Mouse (Mus musculus) MEL (cell line): Measurements from ENCODE around the gene Ikzf1.

Source experiments
- CTCF ChIP-seq, 3 experiments: IDR thresholded peaks in 2 of 3; conservative IDR thresholded peaks in 1 of 3; 2 replicates each; pipeline ENCODE4 v1.5.1; 2011 to 2012; ENCODE audit warnings: low read length in 3 of 3, low read depth in 2 of 3, mild to moderate bottlenecking in 2 of 3, improper control_type of control experiment in 1 of 3, inconsistent platforms in 1 of 3, mixed read lengths in 1 of 3, moderate library complexity in 1 of 3; ENCODE audit not compliant: control insufficient read depth in 1 of 3, insufficient read depth in 1 of 3, poor library complexity in 1 of 3, severe bottlenecking in 1 of 3
- EP300 ChIP-seq, 2 experiments: IDR thresholded peaks; 2 replicates each; pipeline ENCODE4 v1.6.1; 2011; ENCODE audit warnings: improper control_type of control experiment in 2 of 2, low read length in 2 of 2, low read depth in 1 of 2, mild to moderate bottlenecking in 1 of 2
- GATA1 ChIP-seq: IDR thresholded peaks from 2 replicates; pipeline ENCODE4 v1.6.1; 2011; ENCODE audit warnings: low read depth, low read length, improper control_type of control experiment
- HCFC1 ChIP-seq: IDR thresholded peaks from 2 replicates; pipeline ENCODE4 v1.6.1; 2012; ENCODE audit warnings: low read depth, mild to moderate bottlenecking, inconsistent platforms, low read length, improper control_type of control experiment, moderate library complexity
- JUND ChIP-seq: IDR thresholded peaks from 2 replicates; pipeline ENCODE4 v1.6.1; 2011; ENCODE audit warnings: low read depth, mild to moderate bottlenecking, improper control_type of control experiment, low read length
- MAZ ChIP-seq: IDR thresholded peaks from 2 replicates; pipeline ENCODE4 v1.6.1; 2012; ENCODE audit warnings: low read depth, mild to moderate bottlenecking, inconsistent platforms, low read length, improper control_type of control experiment
- MXI1 ChIP-seq: IDR thresholded peaks from 2 replicates; pipeline ENCODE4 v1.6.1; 2011; ENCODE audit warnings: mild to moderate bottlenecking, low read depth, low read length, improper control_type of control experiment
- MYC ChIP-seq: IDR thresholded peaks from 2 replicates; pipeline ENCODE4 v1.6.1; 2011; ENCODE audit warnings: low read depth, mild to moderate bottlenecking, low read length, improper control_type of control experiment, moderate library complexity
- POLR2A ChIP-seq, 2 experiments: IDR thresholded peaks; 2 replicates each; pipeline ENCODE4 v1.6.1; 2011 to 2012; ENCODE audit warnings: low read length in 2 of 2, mild to moderate bottlenecking in 2 of 2, control low read depth in 1 of 2, improper control_type of control experiment in 1 of 2, low read depth in 1 of 2, moderate library complexity in 1 of 2; ENCODE audit not compliant: control insufficient read depth in 1 of 2, insufficient read depth in 1 of 2, poor library complexity in 1 of 2
- POLR2AphosphoS2 ChIP-seq: IDR thresholded peaks from 2 replicates; pipeline ENCODE4 v1.6.1; 2011; ENCODE audit warnings: low read length, improper control_type of control experiment
- RAD21 ChIP-seq: IDR thresholded peaks from 2 replicates; pipeline ENCODE4 v1.6.1; 2011; ENCODE audit warnings: mild to moderate bottlenecking, low read depth, low read length, improper control_type of control experiment
- USF1 ChIP-seq: IDR thresholded peaks from 2 replicates; pipeline ENCODE4 v1.6.1; 2014; ENCODE audit warnings: low read depth, mild to moderate bottlenecking, inconsistent platforms, low read length, improper control_type of control experiment, moderate library complexity
- ZMIZ1 ChIP-seq: IDR thresholded peaks from 2 replicates; pipeline ENCODE4 v1.6.1; 2012; ENCODE audit warnings: low read depth, mild to moderate bottlenecking, inconsistent platforms, low read length, improper control_type of control experiment, moderate library complexity
- ZNF384 ChIP-seq: IDR thresholded peaks from 2 replicates; pipeline ENCODE4 v1.6.1; 2012; ENCODE audit warnings: low read depth, mild to moderate bottlenecking, inconsistent platforms, low read length, improper control_type of control experiment

DNA sequence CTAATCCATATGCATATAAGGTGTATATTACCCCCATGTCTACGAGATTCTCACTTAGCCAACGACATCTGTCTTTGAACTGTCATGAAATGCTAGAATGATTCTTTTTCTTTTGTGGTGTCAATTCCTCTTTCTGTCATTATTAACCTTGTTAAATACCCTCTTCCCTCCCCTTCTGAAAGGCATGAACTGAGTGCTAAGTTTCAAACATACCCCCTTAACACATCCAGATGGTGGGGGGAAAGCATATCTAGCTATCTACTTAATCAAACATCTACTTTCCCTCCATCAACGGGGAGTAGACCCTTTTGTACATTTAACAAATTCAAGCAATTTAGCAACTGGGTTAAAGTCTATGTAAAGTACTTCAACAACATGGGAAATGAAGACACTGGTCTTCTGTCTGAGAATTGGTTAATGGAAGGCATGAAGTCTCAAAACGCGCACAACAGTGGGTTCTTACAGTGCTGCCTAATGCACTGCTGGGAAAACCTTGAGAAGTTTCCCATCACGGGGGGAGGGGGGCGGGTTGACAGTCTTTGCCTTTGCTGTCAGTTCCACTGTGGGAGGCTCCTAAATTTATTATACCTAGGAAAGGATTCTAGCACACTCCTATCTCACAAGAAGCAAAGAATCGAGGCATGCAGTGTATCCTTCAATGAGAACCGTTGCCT is 8.6 kb upstream of the Ikzf1 start:
- no peak for TF ChIP-seq ZMIZ1
- no peak for TF ChIP-seq RAD21
- TF ChIP-seq POLR2AphosphoS2 = no peak
- no peak for TF ChIP-seq MAZ
- no peak for TF ChIP-seq CTCF (IDR thresholded peaks at IDR 0.05 in 2 of 3, conservative IDR thresholded peaks at IDR 0.05 in 1 of 3; ENCODE audit: control insufficient read depth in 1 of 3, insufficient read depth in 1 of 3, low read depth in 2 of 3, low read length in 3 of 3, poor library complexity in 1 of 3, severe bottlenecking in 1 of 3)
- TF ChIP-seq POLR2A (IDR thresholded peaks at IDR 0.05; ENCODE audit: control insufficient read depth in 1 of 2, insufficient read depth in 1 of 2, low read depth in 1 of 2, low read length in 2 of 2, poor library complexity in 1 of 2) = no peak
- no peak for TF ChIP-seq HCFC1
- TF ChIP-seq MXI1 = no peak
- TF ChIP-seq GATA1 = no peak
- TF ChIP-seq USF1 = no peak
- no peak for TF ChIP-seq MYC
- no peak for TF ChIP-seq ZNF384
- no peak for TF ChIP-seq JUND
- TF ChIP-seq EP300 (IDR thresholded peaks at IDR 0.05; ENCODE audit: low read depth in 1 of 2, low read length in 2 of 2) = no peak
